Mouse (Mus musculus): ENCODE measurements around the gene Robo4.
A peak's percentile ranks its signal among the peaks of the same experiment; 100 is the strongest.

Robo4 gene

GRCm38 (mm10) chr9:37402501-37402900, 804 bp downstream of the Robo4 start:
- DNase-seq (ENCODE audit: low read depth), result no peak

- DNase-seq (ENCODE audit: low read depth), result no peak
Observed at GRCm38 (mm10) chr9:37403011-37403410, 1.3 kb downstream of the Robo4 start.

- no peak for DNase-seq (ENCODE audit: low read depth)
Observed at GRCm38 (mm10) chr9:37406372-37406771, 4.7 kb downstream of the Robo4 start.

- DNase-seq (ENCODE audit: low read depth), result no peak
Observed at GRCm38 (mm10) chr9:37407850-37408502, 6.3 kb downstream of the Robo4 start.

- no peak for DNase-seq (ENCODE audit: low read depth)
Observed at GRCm38 (mm10) chr9:37409698-37410445, 8.2 kb downstream of the Robo4 start.

GRCm38 (mm10) chr9:37412989-37413388, 11.3 kb downstream of the Robo4 start:
- no peak for DNase-seq (ENCODE audit: low read depth)

- no peak for DNase-seq (ENCODE audit: low read depth)
Observed at GRCm38 (mm10) chr9:37414666-37415065, 13.0 kb downstream of the Robo4 start.

- DNase-seq (ENCODE audit: low read depth), result no peak
Observed at GRCm38 (mm10) chr9:37418791-37419190, 17.1 kb downstream of the Robo4 start.

GRCm38 (mm10) chr9:37420676-37421075, 19.0 kb downstream of the Robo4 start:
- DNase-seq (ENCODE audit: low read depth), result peak; percentile 82

GRCm38 (mm10) chr9:37421239-37421638, 19.5 kb downstream of the Robo4 start:
- no peak for DNase-seq (ENCODE audit: low read depth)

- DNase-seq (ENCODE audit: low read depth), result no peak
Observed at GRCm38 (mm10) chr9:37429326-37429725, 27.6 kb downstream of the Robo4 start.

GRCm38 (mm10) chr9:37430582-37430981, 28.9 kb downstream of the Robo4 start:
- DNase-seq (ENCODE audit: low read depth), result peak; percentile 91

GRCm38 (mm10) chr9:37432026-37432666, 30.4 kb downstream of the Robo4 start:
- no peak for DNase-seq (ENCODE audit: low read depth)

- no peak for DNase-seq (ENCODE audit: low read depth)
Observed at GRCm38 (mm10) chr9:37432720-37433421, 31.2 kb downstream of the Robo4 start, which contains the start of gene Robo3. Robo3 (minus strand) TSS chr9:37433246.

GRCm38 (mm10) chr9:37433823-37434560, 32.3 kb downstream of the Robo4 start:
- DNase-seq (ENCODE audit: low read depth), result no peak

GRCm38 (mm10) chr9:37434932-37435331, 33.2 kb downstream of the Robo4 start:
- DNase-seq (ENCODE audit: low read depth), result no peak

GRCm38 (mm10) chr9:37435616-37436015, 33.9 kb downstream of the Robo4 start:
- no peak for DNase-seq (ENCODE audit: low read depth)

GRCm38 (mm10) chr9:37437772-37438735, 36.4 kb downstream of the Robo4 start:
- DNase-seq (ENCODE audit: low read depth), result no peak

GRCm38 (mm10) chr9:37452401-37452800, 50.7 kb downstream of the Robo4 start:
- DNase-seq (ENCODE audit: low read depth), result no peak

- DNase-seq (ENCODE audit: low read depth), result no peak
Observed at GRCm38 (mm10) chr9:37453328-37453727, 51.6 kb downstream of the Robo4 start.

Data from c-Kit-positive CD71-negative TER-119-negative erythroid progenitor cells, embryonic 14.5 days (primary cell).